Mouse (Mus musculus): Measurements from ENCODE around the gene Dbndd1.
"Not testable (repeated sequence)": the region's sequence is repeated elsewhere in the genome, so short reads cannot be mapped to it uniquely, and the experiment has no call there.

Dbndd1 gene

DNA sequence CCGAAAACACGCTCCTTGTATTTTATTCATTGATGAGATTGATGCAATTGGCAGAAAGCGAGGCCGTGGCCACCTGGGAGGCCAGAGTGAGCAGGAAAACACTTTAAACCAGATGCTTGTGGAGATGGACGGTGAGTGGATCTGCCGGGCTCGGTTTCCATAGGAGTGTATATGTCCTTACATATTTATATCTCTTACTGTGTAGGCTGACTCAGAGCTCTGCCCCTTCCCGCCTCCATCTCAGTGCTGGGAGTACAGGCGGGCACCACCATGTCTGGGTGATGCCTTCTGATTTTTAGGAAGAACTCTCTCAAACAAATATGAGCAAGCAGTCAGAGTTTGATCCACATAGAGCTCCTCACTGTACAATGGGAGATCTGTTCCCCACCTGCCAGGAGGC lies 22.4 kb downstream of the Dbndd1 start:
- no peak for DNase-seq (ENCODE audit: low read depth, low spot score)

DNA sequence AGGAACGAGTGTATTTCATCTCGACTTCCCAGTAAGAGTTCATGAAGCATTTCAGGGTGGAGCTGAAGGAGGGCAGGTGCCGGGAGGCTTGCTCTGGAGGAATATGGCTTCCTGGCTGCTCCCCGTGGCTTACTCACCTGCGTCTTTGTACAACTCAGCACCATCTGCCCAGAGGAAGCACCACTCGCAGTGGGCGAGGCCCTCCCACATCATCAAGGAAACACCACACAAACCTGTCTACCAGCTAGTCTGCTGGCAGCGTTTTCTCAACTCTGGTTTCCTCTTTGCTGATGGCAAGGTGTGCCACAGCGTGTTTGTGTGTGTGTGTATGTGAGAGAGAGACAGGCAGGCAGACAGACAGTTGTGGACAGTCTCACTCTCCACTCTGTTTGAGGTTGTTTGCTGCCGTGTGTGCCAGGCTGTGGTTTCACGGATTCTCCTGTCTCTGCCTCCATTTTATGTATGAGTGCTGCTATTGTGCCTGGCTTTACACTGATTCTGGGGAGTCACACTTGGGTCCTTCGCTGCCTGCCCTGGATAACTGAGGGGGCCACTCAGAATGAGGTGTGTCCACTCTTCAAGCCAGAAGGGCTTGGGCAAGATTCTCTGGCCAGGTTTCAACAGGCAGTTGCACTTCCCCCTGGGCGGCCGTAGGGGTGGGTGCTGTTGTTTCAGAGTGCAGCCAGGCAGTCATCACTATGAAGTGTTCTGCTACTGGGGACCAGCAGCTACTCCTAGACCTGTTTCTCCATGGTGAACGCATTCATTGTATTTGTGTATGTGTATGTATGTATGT lies 23.8 kb downstream of the Dbndd1 start:
- no peak for DNase-seq (ENCODE audit: low read depth, low spot score)

DNA sequence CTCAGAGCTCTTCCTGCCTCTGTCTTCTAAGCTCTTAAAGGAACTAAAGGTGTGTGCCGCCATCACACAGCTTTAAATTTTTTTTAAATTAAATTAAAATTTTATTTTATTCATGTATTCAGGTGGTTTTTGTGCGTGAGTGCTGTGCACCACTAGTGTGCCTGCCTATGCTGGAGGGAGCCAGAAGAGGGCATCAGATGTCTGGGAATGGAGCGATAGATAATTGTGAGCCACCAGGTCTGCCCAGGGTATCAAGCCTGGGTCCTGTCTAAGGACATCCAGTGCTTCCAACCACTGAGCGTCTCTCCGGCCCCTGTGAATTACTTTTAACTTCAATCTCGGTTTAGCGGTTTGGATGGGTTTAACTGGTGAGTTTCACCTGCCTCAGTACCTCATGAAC lies 32.6 kb downstream of the Dbndd1 start:
- DNase-seq (ENCODE audit: low read depth, low spot score): peak; percentile 53

DNA sequence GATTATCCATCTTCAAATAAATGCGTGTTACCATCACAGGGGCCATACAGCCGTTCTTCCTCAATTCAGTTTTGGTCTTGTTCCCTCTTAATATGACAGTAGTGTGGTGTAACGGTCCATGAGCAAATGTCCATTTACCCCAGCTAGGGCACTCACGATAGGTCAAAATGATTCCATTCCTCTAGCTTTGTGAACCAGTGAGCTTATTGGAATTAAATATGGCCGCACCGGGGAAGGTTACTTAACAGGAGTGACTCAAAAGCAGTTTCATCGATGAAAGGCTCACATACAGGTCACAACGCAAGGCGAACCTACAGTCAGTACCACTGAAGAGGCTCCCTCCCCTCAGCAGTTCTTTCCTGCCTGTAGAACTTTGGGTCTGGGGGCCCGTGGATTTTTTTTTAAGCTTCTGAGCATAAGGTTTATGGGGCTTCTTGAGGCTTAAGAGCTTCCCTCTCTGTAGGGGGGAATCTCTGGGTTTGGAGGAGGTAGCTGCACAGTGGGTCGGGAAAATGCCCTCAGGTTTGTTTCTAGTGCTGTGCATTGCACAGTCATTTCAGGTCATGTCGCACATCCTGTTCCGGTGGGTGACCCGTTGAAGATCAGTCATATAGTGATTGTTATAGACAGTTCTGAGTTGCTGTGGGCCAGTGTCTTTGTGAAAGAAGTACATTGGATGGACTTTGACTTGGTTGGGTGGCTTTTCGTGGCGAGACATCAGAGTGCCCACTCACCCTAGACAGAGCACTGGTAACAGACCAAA lies 36.6 kb downstream of the Dbndd1 start:
- DNase-seq (ENCODE audit: low read depth, low spot score): peak; percentile 43

DNA sequence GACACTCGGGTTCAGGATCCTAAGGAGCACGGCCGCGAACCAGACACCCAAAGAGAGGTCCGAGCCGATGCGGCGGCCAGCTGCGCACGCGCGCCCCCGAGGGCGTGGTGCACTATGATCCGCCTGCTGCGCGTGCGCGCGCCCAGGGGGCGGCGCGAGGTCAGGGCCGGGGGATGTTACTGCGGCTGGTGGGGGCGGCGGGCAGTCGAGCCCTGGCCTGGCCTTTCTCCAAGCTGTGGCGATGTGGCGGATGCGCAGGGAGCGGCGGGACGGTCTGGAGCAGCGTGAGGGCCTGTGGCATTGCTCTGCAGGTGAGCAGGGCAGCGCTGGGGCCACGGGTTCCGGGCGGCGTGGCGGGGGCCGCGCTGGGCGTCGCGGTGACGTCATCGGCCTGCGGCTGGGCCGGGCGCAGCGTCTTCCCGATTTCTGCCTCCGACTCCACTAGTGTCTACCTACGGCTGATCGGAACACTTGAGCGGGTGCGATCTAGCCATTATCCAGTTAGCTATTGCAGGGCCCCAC lies 37.5 kb downstream of the Dbndd1 start, which contains the start of gene Afg3l1:
TSS of gene Afg3l1 (plus strand) at position 167 of the 522 bp plus-strand sequence.
- DNase-seq (ENCODE audit: low read depth, low spot score): peak; percentile 86

DNA sequence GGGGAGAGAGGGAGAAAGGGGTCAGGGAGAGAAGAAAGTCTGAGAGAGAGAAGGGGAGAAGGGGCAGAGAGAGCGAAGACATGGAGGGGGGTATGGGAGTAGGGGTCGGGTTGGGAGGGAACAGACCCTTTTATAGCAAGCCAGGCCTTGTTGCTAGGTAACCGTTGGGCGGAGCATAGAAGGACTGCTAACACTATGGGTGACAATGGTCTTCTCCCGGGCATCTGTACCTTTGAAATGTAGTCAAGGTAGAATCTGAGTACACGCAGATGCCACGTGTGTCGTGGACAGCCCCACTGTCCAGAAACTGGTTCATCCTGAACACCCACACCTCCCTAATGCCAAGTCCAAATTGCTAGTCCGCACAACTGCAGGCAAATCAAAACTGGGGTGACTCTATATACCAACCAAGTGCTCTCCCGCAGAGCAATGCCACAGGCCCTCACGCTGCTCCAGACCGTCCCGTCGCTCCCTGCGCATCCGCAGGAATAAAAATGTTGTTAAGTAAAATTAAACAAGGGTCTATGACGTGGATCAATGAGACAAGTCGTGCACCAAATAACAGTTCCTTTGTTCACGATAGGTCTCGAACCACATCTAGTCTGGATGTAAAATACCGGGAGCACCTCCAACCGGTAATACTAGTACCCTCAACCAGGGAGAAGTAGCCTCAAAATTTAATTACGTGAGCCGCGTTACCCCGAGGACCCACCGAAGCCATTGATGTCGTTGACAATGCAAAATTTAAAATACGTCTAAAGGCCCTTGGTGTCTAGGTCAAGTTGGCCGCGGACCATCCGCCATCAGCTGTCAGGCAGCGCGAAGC lies 38.1 kb downstream of the Dbndd1 start:
- DNase-seq (ENCODE audit: low read depth, low spot score): peak; percentile 59

DNA sequence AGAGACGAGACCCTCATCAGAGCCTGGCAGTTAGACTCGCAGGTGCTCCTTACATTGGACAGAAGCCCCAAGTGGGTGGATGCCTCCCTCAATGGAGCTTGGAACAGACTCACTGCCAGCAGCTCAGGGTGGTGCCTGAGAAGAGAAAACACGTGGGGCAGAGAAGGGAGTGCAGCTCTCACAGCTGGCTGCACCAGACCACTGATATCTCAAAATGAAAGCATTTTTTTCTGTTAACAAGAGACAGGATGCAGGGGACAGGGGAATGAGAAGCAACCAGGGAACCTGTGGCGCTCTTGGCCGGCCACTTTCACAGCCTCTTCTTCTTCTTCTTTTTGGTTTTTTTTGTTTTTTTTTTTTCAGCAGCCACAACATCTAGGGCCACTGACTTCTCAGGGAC lies 40.7 kb downstream of the Dbndd1 start:
- not testable (repeated sequence) for DNase-seq (ENCODE audit: low read depth, low spot score)

DNA sequence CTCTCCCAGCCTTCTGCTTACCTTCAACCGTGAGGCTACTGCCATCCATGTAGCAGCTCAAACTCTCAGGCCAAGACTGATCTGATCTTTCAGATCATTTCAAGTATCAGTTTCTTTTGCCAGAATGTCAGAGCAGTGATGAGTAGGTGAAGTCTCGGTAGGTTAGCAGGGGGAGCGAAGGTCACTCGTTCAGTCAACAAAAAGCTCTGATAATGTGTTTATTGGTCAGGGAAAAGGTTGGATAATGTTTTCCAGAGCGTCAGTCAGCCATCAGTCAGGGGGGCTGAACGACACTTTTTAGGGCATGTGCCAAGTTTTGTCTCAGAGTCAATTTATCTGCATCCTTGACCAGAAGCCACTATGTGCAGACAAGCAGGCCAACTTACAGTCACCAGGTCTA lies 42.3 kb downstream of the Dbndd1 start:
- DNase-seq (ENCODE audit: low read depth, low spot score): not testable (repeated sequence)

DNA sequence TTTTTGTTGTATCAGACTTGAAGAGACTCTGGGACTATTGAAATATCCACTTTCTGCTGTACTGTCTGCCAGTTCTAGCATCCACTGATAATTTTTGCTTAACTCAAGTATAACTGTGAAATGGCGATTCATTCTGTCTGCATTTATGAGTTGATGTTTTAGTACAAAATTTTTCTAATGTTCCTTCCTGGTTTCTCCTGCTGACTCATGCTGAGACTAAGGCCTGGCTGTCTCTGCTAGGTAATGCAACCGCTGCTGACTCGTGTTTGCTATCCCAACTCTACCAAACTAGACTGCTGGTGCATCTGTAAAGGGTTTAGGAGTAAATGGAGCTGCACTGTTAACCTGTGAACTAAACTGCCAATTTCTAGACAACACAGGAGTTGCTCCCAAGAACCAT lies 47.8 kb downstream of the Dbndd1 start:
- no peak for DNase-seq (ENCODE audit: low read depth, low spot score)

DNA sequence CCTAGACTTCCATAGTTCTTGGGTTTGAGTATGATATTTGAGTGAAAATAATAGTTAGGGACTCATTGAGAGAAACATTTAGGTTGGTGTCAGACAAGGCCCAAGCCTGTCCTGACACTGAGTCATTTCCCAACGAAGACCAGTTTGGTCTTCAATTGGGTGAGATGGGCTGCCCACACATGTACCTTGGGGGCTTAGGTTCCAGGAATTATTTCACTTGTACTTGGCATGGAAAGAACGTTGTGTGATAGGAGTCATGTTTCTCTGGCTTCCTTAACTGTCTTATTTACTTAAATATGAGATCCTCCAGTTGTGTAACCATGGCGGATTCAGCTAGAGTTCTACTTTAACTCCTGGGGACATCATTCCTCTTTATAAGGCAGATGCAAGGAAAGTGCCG lies 51.6 kb downstream of the Dbndd1 start:
- DNase-seq (ENCODE audit: low read depth, low spot score): no peak
